In the genomic region with DNA sequence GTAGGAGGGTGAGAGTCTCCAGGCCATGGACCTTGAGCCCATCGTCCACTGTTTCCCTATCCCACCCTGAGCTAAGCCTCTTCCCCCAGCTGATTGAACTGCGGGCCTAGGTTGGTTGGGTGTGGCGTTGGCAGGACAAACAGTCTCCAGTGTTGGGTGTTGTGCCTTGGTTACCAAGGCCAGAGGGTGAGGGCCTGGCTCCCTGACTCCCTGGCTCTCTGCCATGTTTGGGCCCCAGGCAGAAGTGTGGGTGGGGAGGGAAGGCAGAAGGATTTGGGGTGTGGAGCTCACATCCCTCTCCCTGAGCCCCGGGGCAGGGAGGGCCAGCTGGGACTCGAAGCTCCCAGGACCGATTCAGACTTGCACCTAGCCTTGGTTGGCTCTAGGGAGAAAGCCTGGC, we compare ENCODE assay signal across 13 mouse cellular contexts. TPM values are rescaled to one million over a fixed set of nuclear protein-coding genes. Genes with fewer than 3 reads are reported as not detected.
DNase-seq lines count a peak whose midpoint lies in the region; ATAC-seq lines count a peak whose summit lies in the region.
"Had no signal": no experiment of that assay in that cellular context is flagged by ENCODE, and none has a peak within 500 bp of the region (broad histone marks: within the 10 kb centered on the region; RNA-seq: fewer than 3 reads in every experiment).

No protein-coding gene starts in this region.

- ATAC-seq in megakaryocyte-erythroid progenitor cell, adult 5-6 weeks (replicated peaks; ENCODE audit: low FRiP score, low TSS enrichment, poor library complexity, severe bottlenecking), result no peak

- intact Hi-C loops in left cerebral cortex, postnatal 10 days (cut with DNase I), result no loop called here
- intact Hi-C loops in left cerebral cortex, postnatal 4 days (cut with DNase I), result loop anchor here (5.0 kb wide), 1 partner anchor 907 kb away; no protein-coding TSS in a partner anchor

- peak; percentile 34 for DNase-seq in adrenal gland, postnatal 25 days
- DNase-seq in adrenal gland, postnatal 4 days (ENCODE audit: low spot score in 2 of 2), result no peak
- peak; percentile 62 for DNase-seq in 3T3-L1 (ENCODE audit: low read depth, low spot score)
- peak; percentile 92 for DNase-seq in large intestine, adult 2 months (ENCODE audit: low read depth, low spot score)
- peak; percentile 70 for DNase-seq in ovary, postnatal 36 days (ENCODE audit: low spot score)
- DNase-seq in left cerebral cortex, postnatal 10 days (ENCODE audit: extremely low spot score in 1 of 2, low spot score in 2 of 2), result no peak
- DNase-seq in left cerebral cortex, postnatal 4 days, result no peak
- DNase-seq: cerebellum, adult 9-10 months had no signal

- 27% methylated on average over 6 of the region's 6 CpGs for WGBS in large intestine, adult 2 months

RNA-seq across cellular contexts. Expression of a gene that starts 19.3 kb away (rescaled TPM):
- not detected in 2 replicates for total RNA-seq in adrenal gland, postnatal 25 days (2021)
- total RNA-seq in adrenal gland, postnatal 4 days (2021), result not detected
- not detected in 2 replicates for polyA plus RNA-seq in large intestine, adult 2 months (2012; rRNA removed)
- total RNA-seq in left cerebral cortex, postnatal 10 days (2021), result not detected
- total RNA-seq in left cerebral cortex, postnatal 4 days (2021), result not detected
- total RNA-seq in megakaryocyte-erythroid progenitor cell, adult 5-6 weeks (2014; fragmentation: Nextera tagmentation), result not detected in 2 replicates
- total RNA-seq in megakaryocyte-erythroid progenitor cell, adult 5-6 weeks (2017), result not detected in 2 replicates
- total RNA-seq: heart, postnatal 14 days; layer of hippocampus, postnatal 25 days had no signal
- polyA plus RNA-seq: forebrain, embryonic 12.5 days; neural tube, embryonic 14.5 days had no signal

RNA-seq across cellular contexts. Expression of a gene that starts 28.1 kb away (rescaled TPM):
- not detected in 2 replicates for total RNA-seq in adrenal gland, postnatal 25 days (2021)
- total RNA-seq in adrenal gland, postnatal 4 days (2021), result under 1 TPM; 0.25 to 0.31 TPM
- 1.9 and 2.2 TPM in 2 replicates for polyA plus RNA-seq in large intestine, adult 2 months (2012; rRNA removed)
- total RNA-seq in left cerebral cortex, postnatal 10 days (2021), result not detected
- total RNA-seq in left cerebral cortex, postnatal 4 days (2021), result not detected
- not detected in 2 replicates for total RNA-seq in megakaryocyte-erythroid progenitor cell, adult 5-6 weeks (2014; fragmentation: Nextera tagmentation)
- not detected in 2 replicates for total RNA-seq in megakaryocyte-erythroid progenitor cell, adult 5-6 weeks (2017)
- total RNA-seq: layer of hippocampus, postnatal 25 days had no signal
- polyA plus RNA-seq: neural tube, embryonic 14.5 days had no signal

RNA-seq across cellular contexts. Expression of a gene that starts 30.7 kb away (rescaled TPM):
- 904 and 1,056 TPM in 2 replicates for total RNA-seq in adrenal gland, postnatal 25 days (2021)
- 100 to 1,000 TPM; 886 to 904 TPM for total RNA-seq in adrenal gland, postnatal 4 days (2021)
- 146 and 159 TPM in 2 replicates for polyA plus RNA-seq in large intestine, adult 2 months (2012; rRNA removed)
- total RNA-seq in left cerebral cortex, postnatal 10 days (2021), result 100 to 1,000 TPM; 770 to 774 TPM
- 100 to 1,000 TPM; 642 to 677 TPM for total RNA-seq in left cerebral cortex, postnatal 4 days (2021)
- 1,051 and 1,260 TPM in 2 replicates for total RNA-seq in megakaryocyte-erythroid progenitor cell, adult 5-6 weeks (2014; fragmentation: Nextera tagmentation)
- total RNA-seq in megakaryocyte-erythroid progenitor cell, adult 5-6 weeks (2017), result 170 and 204 TPM in 2 replicates

RNA-seq across cellular contexts. Expression of a gene that starts 40.2 kb away (rescaled TPM):
- not detected in 2 replicates for total RNA-seq in adrenal gland, postnatal 25 days (2021)
- total RNA-seq in adrenal gland, postnatal 4 days (2021), result not detected
- 0.07 TPM in 2 replicates for polyA plus RNA-seq in large intestine, adult 2 months (2012; rRNA removed)
- total RNA-seq in left cerebral cortex, postnatal 10 days (2021), result not detected
- not detected for total RNA-seq in left cerebral cortex, postnatal 4 days (2021)
- total RNA-seq in megakaryocyte-erythroid progenitor cell, adult 5-6 weeks (2014; fragmentation: Nextera tagmentation), result not detected in 2 replicates
- total RNA-seq in megakaryocyte-erythroid progenitor cell, adult 5-6 weeks (2017), result not detected in 2 replicates
- total RNA-seq: heart, postnatal 14 days; layer of hippocampus, postnatal 25 days had no signal
- polyA plus RNA-seq: forebrain, embryonic 12.5 days; neural tube, embryonic 14.5 days had no signal

RNA-seq across cellular contexts. Expression of a gene that starts 45.3 kb away (rescaled TPM):
- total RNA-seq in adrenal gland, postnatal 25 days (2021), result not detected in 2 replicates
- total RNA-seq in adrenal gland, postnatal 4 days (2021), result not detected
- not detected in 2 replicates for polyA plus RNA-seq in large intestine, adult 2 months (2012; rRNA removed)
- total RNA-seq in left cerebral cortex, postnatal 10 days (2021), result not detected
- not detected for total RNA-seq in left cerebral cortex, postnatal 4 days (2021)
- not detected in 2 replicates for total RNA-seq in megakaryocyte-erythroid progenitor cell, adult 5-6 weeks (2014; fragmentation: Nextera tagmentation)
- total RNA-seq in megakaryocyte-erythroid progenitor cell, adult 5-6 weeks (2017), result not detected in 2 replicates
- total RNA-seq: heart, postnatal 14 days; layer of hippocampus, postnatal 25 days had no signal
- polyA plus RNA-seq: neural tube, embryonic 14.5 days had no signal

Comparison
In these comparisons a context has a peak if more than half of its experiments do, and no peak if none do; other contexts are left out.
1. DNase-seq: peak in adrenal gland, postnatal 25 days (single experiment), 3T3-L1 (single experiment), large intestine, adult 2 months (single experiment) and ovary, postnatal 36 days (single experiment); none in adrenal gland, postnatal 4 days (0 of 2), left cerebral cortex, postnatal 10 days (0 of 2) and left cerebral cortex, postnatal 4 days (single experiment).